11 mouse cellular contexts compared by ENCODE assay signal in genomic region chr2:179537390-179537789, GRCm38 (mm10).
DNase-seq lines count a peak whose midpoint lies in the region; ATAC-seq and TF ChIP-seq lines count a peak whose summit lies in the region.
"Had no signal": no experiment of that assay in that cellular context is flagged by ENCODE, and none has a peak within 500 bp of the region (broad histone marks: within the 10 kb centered on the region; RNA-seq: fewer than 3 reads in every experiment).

No protein-coding gene starts in this region.

- no peak for TF ChIP-seq CTCF in E14TG2a.4 (conservative IDR thresholded peaks at IDR 0.05; ENCODE audit: low read length)

- no peaks in the 10 kb centered on the region for H3K36me3 ChIP-seq in E14TG2a.4 (ENCODE audit: insufficient read depth, low read length)
- no peaks in the 10 kb centered on the region for H3K36me3 ChIP-seq in midbrain, embryonic 11.5 days (ENCODE audit: control insufficient read depth, insufficient read depth, low read length)
- H3K36me3 ChIP-seq: G1E; heart, embryonic 13.5 days had no signal

- DNase-seq in cerebellum, adult 9-11 months: peak; percentile 82
- peak; percentile 39 to 69 for DNase-seq in frontal cortex, adult 2 months (ENCODE audit: extremely low spot score in 1 of 2, low spot score in 1 of 2)
- DNase-seq in kidney, postnatal 4 days: peak; percentile 56 to 76
- peak; percentile 94 for DNase-seq in midbrain, embryonic 11.5 days (ENCODE audit: low spot score, missing footprints)
- DNase-seq in thymus, postnatal 25 days: no peak
- no peak for DNase-seq in heart, adult 11 months
- DNase-seq in adrenal gland, postnatal 4 days (ENCODE audit: low spot score in 2 of 2): no peak

- H3K4me1 ChIP-seq in E14TG2a.4 (replicated peaks; ENCODE audit: low read depth, low read length): peaks cover 52% of the 10 kb centered on the region
- peaks cover 31% of the 10 kb centered on the region for H3K4me1 ChIP-seq in midbrain, embryonic 11.5 days (ENCODE audit: control insufficient read depth, insufficient read depth, low read length)
- H3K4me1 ChIP-seq: heart, embryonic 13.5 days had no signal

- peaks cover 24% of the 10 kb centered on the region for H3K9me3 ChIP-seq in E14TG2a.4 (ENCODE audit: low read length)
- H3K9me3 ChIP-seq in midbrain, embryonic 11.5 days (ENCODE audit: control insufficient read depth, low read length): no peaks in the 10 kb centered on the region

- H3K27me3 ChIP-seq in E14TG2a.4 (ENCODE audit: insufficient read depth, low read length): peaks cover 11% of the 10 kb centered on the region; the same call in 1 of the 2 replicates
- no peaks in the 10 kb centered on the region for H3K27me3 ChIP-seq in midbrain, embryonic 11.5 days (ENCODE audit: control insufficient read depth, insufficient read depth, low read length)

- H3K9ac ChIP-seq in midbrain, embryonic 11.5 days (ENCODE audit: low read length): 0 out of 2 replicates have a peak overlapping the region, but pooled peaks have one; percentile 28
- H3K9ac ChIP-seq: heart, embryonic 13.5 days had no signal

- 0 out of 2 replicates have a peak overlapping the region, but pooled peaks have one; percentile 13 for H3K4me3 ChIP-seq in E14TG2a.4 (replicated peaks; ENCODE audit: low read length)
- H3K4me3 ChIP-seq in midbrain, embryonic 11.5 days (ENCODE audit: low read depth, low read length): 0 out of 2 replicates have a peak overlapping the region, but pooled peaks have one; percentile 10
- H3K4me3 ChIP-seq: heart, embryonic 13.5 days; myocyte had no signal

- H3K4me2 ChIP-seq in midbrain, embryonic 11.5 days: peak overlapping the region; percentile 30
- H3K4me2 ChIP-seq: heart, embryonic 13.5 days had no signal

- ATAC-seq in midbrain, embryonic 11.5 days (ENCODE audit: low FRiP score): peak; percentile 90

- peak overlapping the region; percentile 49 for H3K27ac ChIP-seq in midbrain, embryonic 11.5 days (ENCODE audit: low read depth, low read length)
- H3K27ac ChIP-seq: heart, embryonic 13.5 days had no signal

- WGBS in midbrain, embryonic 11.5 days: under 1% methylated on average over 19 of the region's 19 CpGs

Comparison
In these comparisons a context has a peak if more than half of its experiments do, and no peak if none do; other contexts are left out.
1. DNase-seq: peak in cerebellum, adult 9-11 months (single experiment), frontal cortex, adult 2 months (2 of 2), kidney, postnatal 4 days (2 of 2) and midbrain, embryonic 11.5 days (single experiment); none in thymus, postnatal 25 days (single experiment), heart, adult 11 months (single experiment) and adrenal gland, postnatal 4 days (0 of 2).